Mouse (Mus musculus) erythroid progenitor cell, adult 5-6 weeks (primary cell): ENCODE results near the gene Ubfd1. TPM values are rescaled to one million over a fixed set of nuclear protein-coding genes. Genes with fewer than 3 reads are reported as not detected.

Experiments used
- ATAC-seq: replicated peaks from 2 replicates; pipeline ENCODE4 v1.8.0; 2016; ENCODE audit warnings: moderate number of reproducible peaks, mild to moderate bottlenecking, moderate TSS enrichment, inconsistent platforms; ENCODE audit not compliant: poor library complexity, low FRiP score, severe bottlenecking
- total RNA-seq, 2 experiments: library from RNA; stranded (forward) in 1 of 2; stranded (reverse) in 1 of 2; fragments of 150-400 nt in 1 of 2; fragments of 186-747, 209-891 nt in 1 of 2; gene quantifications; 2 replicates each; pipeline versions ENCODE4 v1.2.3 to v1.2.4; 2015 to 2017; ENCODE audit warnings: low replicate concordance in 2 of 2

Ubfd1 gene
- total RNA-seq, 2 experiments from 2014 or later, result 1.7 to 13.0 TPM

DNA sequence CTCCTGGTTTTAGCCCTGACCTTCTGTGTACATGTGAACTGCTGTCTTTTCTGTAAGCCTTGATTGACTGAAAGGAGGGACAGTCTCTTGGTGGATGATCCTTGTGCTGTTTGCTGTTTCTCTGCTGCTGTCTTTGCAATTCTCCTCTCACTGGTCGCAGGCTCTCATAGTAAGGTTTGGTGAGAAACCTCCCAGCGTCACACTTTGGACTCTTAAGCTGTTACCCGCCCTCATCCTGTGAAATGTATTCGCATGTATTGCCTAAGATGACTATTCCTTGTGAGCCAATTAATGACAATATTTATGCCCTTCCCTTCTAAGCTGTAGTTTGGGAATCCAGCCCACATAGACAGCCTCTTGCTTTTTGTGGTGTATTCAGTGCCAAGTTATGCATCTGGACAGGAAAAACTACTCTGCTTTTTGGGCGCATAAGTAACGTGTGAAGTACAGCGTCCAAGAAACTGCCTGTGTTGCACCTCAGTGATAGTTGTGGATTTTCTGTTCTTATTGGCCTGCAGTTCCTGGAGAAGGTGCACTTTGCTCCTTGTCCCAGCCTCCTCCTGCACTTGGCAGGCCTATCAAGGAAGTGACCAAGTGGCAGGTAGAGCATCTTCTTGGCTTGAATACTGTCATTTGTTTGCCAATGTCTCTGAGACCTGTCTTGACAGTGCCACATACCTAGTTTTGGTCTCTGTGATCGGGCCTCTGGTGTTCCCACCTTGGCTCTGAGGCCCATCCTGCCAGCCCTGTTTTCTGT is 13.0 kb downstream of the Ubfd1 start:
- ATAC-seq, result no peak

DNA sequence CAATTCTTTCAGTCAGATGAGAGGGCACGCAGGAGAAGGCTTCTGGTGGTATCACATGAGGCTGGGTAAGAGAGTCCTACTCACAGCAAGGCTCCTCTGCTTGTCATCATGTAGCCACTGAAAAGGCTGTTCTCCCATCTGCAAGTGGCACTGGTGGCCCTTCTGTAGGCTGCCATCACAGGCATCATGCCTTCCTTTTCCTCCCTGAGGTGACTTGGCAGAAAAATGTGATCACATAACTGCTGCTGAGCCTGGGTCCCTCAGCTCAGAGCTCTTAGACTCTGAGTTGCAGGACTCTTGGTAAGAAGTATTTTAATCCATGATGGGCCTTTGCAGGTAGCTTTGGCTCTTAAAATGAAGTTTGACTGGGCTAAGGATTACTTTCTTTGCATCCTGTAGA is 14.1 kb downstream of the Ubfd1 start:
- no peak for ATAC-seq

DNA sequence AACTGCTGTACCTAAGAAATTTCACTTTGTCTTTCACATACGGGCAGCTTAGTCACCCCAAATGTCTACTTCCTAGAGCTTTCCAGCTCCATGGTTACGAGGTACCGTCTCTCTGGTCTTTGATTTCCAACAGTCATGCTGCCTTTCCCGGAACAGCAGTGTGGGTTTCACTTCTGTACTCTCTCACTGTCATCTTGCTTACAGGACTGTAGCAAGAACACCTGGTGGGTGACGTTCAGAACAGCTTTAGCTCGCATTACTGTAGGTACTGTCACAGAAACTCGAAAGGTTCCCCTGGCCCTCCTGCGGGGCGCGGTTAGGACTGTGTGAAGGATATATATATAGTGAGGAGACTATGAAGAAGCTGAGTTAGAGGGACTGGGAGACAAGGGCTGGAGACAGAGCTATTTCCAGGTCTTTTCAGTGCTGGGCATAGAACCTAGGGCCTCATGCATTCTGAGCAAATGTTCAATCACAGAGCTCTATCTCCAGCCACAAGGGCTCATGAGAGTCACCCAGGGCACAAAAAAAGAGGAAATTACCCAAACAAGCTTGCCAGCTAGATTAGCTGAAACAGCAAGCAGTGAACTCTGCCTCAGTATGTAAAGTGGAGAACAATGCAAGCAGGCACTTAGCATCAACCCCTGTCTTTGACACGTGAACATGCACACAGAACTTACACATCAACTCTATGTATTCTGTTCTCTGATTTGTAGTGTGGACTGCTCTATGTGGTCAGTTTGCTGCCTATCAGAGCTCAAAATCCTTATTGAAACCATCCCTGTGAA is 20.4 kb downstream of the Ubfd1 start:
- ATAC-seq, result no peak

DNA sequence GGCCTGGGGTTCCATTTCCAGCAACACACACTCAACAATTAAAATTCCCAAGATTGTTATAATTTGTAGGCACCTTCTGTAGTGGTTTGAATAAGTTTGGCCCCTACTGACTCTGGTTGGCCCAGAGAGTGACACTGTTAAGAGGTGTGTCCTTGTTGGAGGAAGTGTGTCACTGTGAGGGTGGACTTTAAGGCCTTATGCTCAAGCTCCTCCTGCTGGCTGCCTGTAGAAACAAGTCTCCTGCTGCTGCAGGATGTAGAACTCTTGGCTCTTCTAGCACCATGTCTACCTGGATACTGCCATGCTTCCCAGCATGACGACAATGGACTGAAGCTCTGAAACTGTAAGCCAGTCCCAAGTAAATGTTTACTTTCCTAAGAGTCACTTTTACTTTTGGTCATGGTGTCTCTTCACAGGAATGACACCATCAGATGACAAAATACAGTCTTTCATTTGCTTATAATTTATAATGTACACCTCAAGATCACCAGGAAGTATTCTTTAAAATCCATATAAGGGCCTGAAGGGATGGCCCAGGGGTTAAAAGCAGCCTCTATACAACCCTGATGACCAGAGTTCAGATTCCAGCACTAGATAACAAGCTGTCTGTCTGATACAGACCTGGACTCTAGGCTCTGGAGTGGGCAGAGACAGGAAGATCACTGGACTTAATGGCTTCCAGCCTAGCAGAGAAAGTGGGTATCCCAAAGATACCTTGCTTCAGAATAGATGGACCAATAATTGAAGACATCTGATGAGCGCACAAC is 27.8 kb downstream of the Ubfd1 start:
- ATAC-seq, result no peak

- no peak for ATAC-seq
Observed at GRCm38 (mm10) chr7:122098009-122098408, 31.0 kb downstream of the Ubfd1 start.

- ATAC-seq, result peak; percentile 79
Observed at GRCm38 (mm10) chr7:122099222-122099621, 32.2 kb downstream of the Ubfd1 start.

DNA sequence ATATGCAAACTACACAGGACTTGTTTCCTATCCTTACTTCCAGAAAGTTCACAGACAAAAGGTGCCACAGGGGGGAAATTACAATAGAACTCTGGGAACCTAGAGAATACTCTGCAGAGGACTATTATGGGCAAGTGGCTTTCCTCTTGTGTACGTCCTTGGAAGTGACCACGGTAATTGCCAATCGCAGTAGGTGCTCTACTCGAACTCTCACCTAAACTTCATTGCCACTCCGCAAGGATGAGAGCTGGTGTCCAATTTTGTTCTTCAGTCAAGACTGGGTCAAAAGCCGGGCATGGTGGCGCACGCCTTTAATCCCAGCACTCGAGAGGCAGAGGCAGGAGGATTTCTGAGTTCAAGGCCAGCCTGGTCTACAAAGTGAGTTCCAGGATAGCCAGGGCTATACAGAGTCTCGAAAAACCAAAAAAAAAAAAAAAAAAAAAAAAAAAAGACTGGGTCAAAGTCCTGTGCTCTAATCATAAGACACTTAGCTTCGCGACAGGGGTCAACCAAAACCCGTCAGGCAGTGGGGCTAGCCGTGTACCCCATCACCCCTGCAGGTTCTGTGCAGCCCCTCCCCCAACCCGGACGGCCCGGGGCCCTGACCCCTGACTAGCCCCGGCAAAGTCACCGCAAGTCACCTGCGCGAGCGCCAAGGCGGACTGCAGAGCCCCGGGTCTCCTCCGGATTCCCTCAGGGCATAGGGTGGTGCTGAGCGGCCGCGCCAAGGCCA is 34.2 kb downstream of the Ubfd1 start:
- ATAC-seq, result peak; percentile 4; the same call in 1 of the 2 replicates

GRCm38 (mm10) chr7:122101747-122102244 is 34.8 kb downstream of the Ubfd1 start, which contains the start of gene Ndufab1:
Ndufab1 (minus strand) TSS chr7:122101886.
- peak; percentile 98 for ATAC-seq

GRCm38 (mm10) chr7:122108206-122108605 is 41.2 kb downstream of the Ubfd1 start:
- no peak for ATAC-seq

DNA sequence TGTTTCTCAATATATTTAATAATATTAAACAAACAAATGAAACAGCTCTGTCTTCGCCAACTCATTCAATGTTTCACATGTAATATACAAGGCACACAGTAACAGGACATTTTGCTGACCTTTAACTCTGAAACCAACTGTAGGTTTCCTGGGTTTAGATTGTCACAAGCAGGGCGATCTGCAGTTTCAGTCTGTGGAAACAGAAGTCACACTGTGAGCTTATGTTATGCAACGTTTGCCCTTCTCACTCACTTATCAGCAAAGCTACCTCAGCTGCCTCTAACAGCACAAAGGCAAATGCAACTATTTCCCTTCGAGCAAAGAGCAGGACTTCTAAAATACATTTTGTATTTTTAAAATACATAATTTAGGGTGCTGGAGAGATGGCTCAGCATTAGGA is 56.5 kb downstream of the Ubfd1 start:
- no peak for ATAC-seq

DNA sequence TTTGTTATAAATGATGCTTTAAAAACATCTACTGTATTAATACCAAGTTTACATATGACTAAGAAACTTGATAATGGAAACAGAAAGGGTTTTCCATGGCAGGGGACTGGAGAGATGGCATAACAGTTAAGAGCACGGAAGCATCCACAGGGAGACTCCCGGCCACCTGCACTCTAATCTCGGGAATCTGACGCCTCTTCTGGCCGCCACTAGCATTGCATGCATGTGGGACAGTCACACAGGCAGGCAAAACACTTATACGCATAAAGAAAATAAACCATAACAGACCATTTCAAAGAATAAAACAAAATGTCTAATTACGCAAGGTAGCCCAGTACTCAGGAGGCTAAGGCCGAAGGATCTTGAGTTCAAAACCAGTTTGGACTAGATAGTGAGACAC is 58.7 kb downstream of the Ubfd1 start:
- ATAC-seq, result no peak

- no peak for ATAC-seq
Observed at GRCm38 (mm10) chr7:122126946-122127345, 60.0 kb downstream of the Ubfd1 start.

Other genes with a start within 250 kb of the Ubfd1 start
- not detected in 2 replicates for gene Scnn1b, start 202.1 kb upstream of the Ubfd1 start, total RNA-seq (2015; ENCODE audit: low replicate concordance)
- not detected in 2 replicates for gene Scnn1b, start 202.1 kb upstream of the Ubfd1 start, total RNA-seq (2017; ENCODE audit: low replicate concordance)
- gene Cog7, start 85.5 kb upstream of the Ubfd1 start, total RNA-seq (2015; ENCODE audit: low replicate concordance), result 4.2 and 6.1 TPM in 2 replicates
- gene Cog7, start 85.5 kb upstream of the Ubfd1 start, total RNA-seq (2017; ENCODE audit: low replicate concordance), result 1.7 and 4.4 TPM in 2 replicates
- gene Gga2, start 46.0 kb upstream of the Ubfd1 start, total RNA-seq (2015; ENCODE audit: low replicate concordance), result 6.3 and 7.6 TPM in 2 replicates
- 4.9 and 7.2 TPM in 2 replicates for gene Gga2, start 46.0 kb upstream of the Ubfd1 start, total RNA-seq (2017; ENCODE audit: low replicate concordance)
- gene Ears2, start 88 bp downstream of the Ubfd1 start, total RNA-seq (2015; ENCODE audit: low replicate concordance), result 0.72 TPM in 1 of 2 replicates, not detected in the other
- 0.15 and 0.90 TPM in 2 replicates for gene Ears2, start 88 bp downstream of the Ubfd1 start, total RNA-seq (2017; ENCODE audit: low replicate concordance)
- gene Ndufab1, start 34.7 kb downstream of the Ubfd1 start, total RNA-seq (2015; ENCODE audit: low replicate concordance), result 88.7 and 168 TPM in 2 replicates
- 19.6 and 45.8 TPM in 2 replicates for gene Ndufab1, start 34.7 kb downstream of the Ubfd1 start, total RNA-seq (2017; ENCODE audit: low replicate concordance)
- gene Palb2, start 65.8 kb downstream of the Ubfd1 start, total RNA-seq (2015; ENCODE audit: low replicate concordance), result 15.1 and 27.0 TPM in 2 replicates
- 28.4 and 30.3 TPM in 2 replicates for gene Palb2, start 65.8 kb downstream of the Ubfd1 start, total RNA-seq (2017; ENCODE audit: low replicate concordance)
- gene Dctn5, start 65.9 kb downstream of the Ubfd1 start, total RNA-seq (2015; ENCODE audit: low replicate concordance), result 61.6 and 66.3 TPM in 2 replicates
- gene Dctn5, start 65.9 kb downstream of the Ubfd1 start, total RNA-seq (2017; ENCODE audit: low replicate concordance), result 31.4 and 32.3 TPM in 2 replicates
- 128 and 147 TPM in 2 replicates for gene Plk1, start 92.3 kb downstream of the Ubfd1 start, total RNA-seq (2015; ENCODE audit: low replicate concordance)
- gene Plk1, start 92.3 kb downstream of the Ubfd1 start, total RNA-seq (2017; ENCODE audit: low replicate concordance), result 146 and 147 TPM in 2 replicates
- not detected in 2 replicates for gene Ern2, start 119.0 kb downstream of the Ubfd1 start, total RNA-seq (2015; ENCODE audit: low replicate concordance)
- not detected in 2 replicates for gene Ern2, start 119.0 kb downstream of the Ubfd1 start, total RNA-seq (2017; ENCODE audit: low replicate concordance)
- 1.7 and 4.3 TPM in 2 replicates for gene Chp2, start 152.3 kb downstream of the Ubfd1 start, total RNA-seq (2015; ENCODE audit: low replicate concordance)
- gene Chp2, start 152.3 kb downstream of the Ubfd1 start, total RNA-seq (2017; ENCODE audit: low replicate concordance), result 6.7 and 7.8 TPM in 2 replicates
- gene Prkcb, start 221.6 kb downstream of the Ubfd1 start, total RNA-seq (2015; ENCODE audit: low replicate concordance), result 26.8 and 44.7 TPM in 2 replicates
- 17.5 and 23.0 TPM in 2 replicates for gene Prkcb, start 221.6 kb downstream of the Ubfd1 start, total RNA-seq (2017; ENCODE audit: low replicate concordance)